Mouse (Mus musculus): ENCODE measurements around the gene Ankrd60.

GRCm38 (mm10) chr2:173625786-173626185, 47.6 kb upstream of the Ankrd60 start:
- TF ChIP-seq POLR2A (IDR thresholded peaks at IDR 0.05; ENCODE audit: extremely low read depth, insufficient read depth, low read length) (no peak), CTCF (IDR thresholded peaks at IDR 0.05; ENCODE audit: low read depth, low read length) (no peak)
